Mouse (Mus musculus) stomach, embryonic 14.5 days (tissue): ENCODE results near the gene Ywhae. TPM values are rescaled to one million over a fixed set of nuclear protein-coding genes. Genes with fewer than 3 reads are reported as not detected.
A peak's percentile ranks its signal among the peaks of the same experiment; 100 is the strongest.

Experiments used
- ATAC-seq: fragments of 200-750 bp; cut with Nextera tagmentation; 2 replicates; pipeline ENCODE4 v1.8.0; 2017; ENCODE audit warnings: low read depth, moderate TSS enrichment; ENCODE audit not compliant: insufficient number of reproducible peaks, insufficient read depth, low FRiP score
- H3K27ac ChIP-seq: fragments of 300-500 bp; sonication (generic); 2 replicates; pipeline ENCODE4 v1.5.1; 2014; ENCODE audit warnings: mild to moderate bottlenecking, low read length, moderate library complexity, mixed read lengths
- H3K27me3 ChIP-seq: fragments of 300-500 bp; sonication (generic); 2 replicates; pipeline ENCODE4 v1.6.1; 2014; ENCODE audit warnings: low read length, control low read depth, mixed read lengths; ENCODE audit not compliant: control insufficient read depth, insufficient read depth
- H3K36me3 ChIP-seq: fragments of 300-500 bp; sonication (generic); 2 replicates; pipeline ENCODE4 v1.6.1; 2014; ENCODE audit warnings: mild to moderate bottlenecking, control low read depth, low read length, moderate library complexity, mixed read lengths; ENCODE audit not compliant: control insufficient read depth, insufficient read depth
- H3K4me1 ChIP-seq: fragments of 300-500 bp; sonication (generic); 2 replicates; pipeline ENCODE4 v1.6.1; 2014; ENCODE audit warnings: low read length, control low read depth, mixed read lengths; ENCODE audit not compliant: control insufficient read depth, insufficient read depth
- H3K4me2 ChIP-seq: fragments of 300-500 bp; sonication (generic); replicated peaks from 2 replicates; pipeline ENCODE4 v1.6.1; 2014; ENCODE audit warnings: low read depth, low read length, control low read depth
- H3K4me3 ChIP-seq: fragments of 300-500 bp; sonication (generic); 2 replicates; pipeline ENCODE4 v1.5.1; 2014; ENCODE audit warnings: low read depth, low read length, control low read depth
- H3K9ac ChIP-seq: fragments of 300-500 bp; sonication (generic); replicated peaks from 2 replicates; pipeline ENCODE4 v1.6.1; 2014; ENCODE audit warnings: low read depth, mild to moderate bottlenecking, control low read depth, low read length, moderate library complexity, mixed read lengths
- H3K9me3 ChIP-seq: fragments of 300-500 bp; sonication (generic); 2 replicates; pipeline ENCODE4 v1.6.1; 2016; ENCODE audit warnings: low read depth, low read length, control low read depth; ENCODE audit not compliant: control insufficient read depth
- WGBS: fragments of 180-500 bp; shearing (Covaris S2); extraction: QIAGEN DNeasy Blood & Tissue Kit; methylation state at CpG from one replicate; pipeline ENCODE4 v1.1.7; 2014; 5-methylcytosine and 5-hydroxymethylcytosine counted together
- polyA plus RNA-seq: library from polyadenylated mRNA; unstranded; fragments of >200 nt; fragmentation: Nextera tagmentation; extraction: Ambion mirVana; gene quantifications from 2 replicates; pipeline ENCODE4 v1.2.1, GENCODE M21; 2014

Gene Ywhae
- polyA plus RNA-seq, 1 experiment from 2014 or later: 887 TPM

DNA sequence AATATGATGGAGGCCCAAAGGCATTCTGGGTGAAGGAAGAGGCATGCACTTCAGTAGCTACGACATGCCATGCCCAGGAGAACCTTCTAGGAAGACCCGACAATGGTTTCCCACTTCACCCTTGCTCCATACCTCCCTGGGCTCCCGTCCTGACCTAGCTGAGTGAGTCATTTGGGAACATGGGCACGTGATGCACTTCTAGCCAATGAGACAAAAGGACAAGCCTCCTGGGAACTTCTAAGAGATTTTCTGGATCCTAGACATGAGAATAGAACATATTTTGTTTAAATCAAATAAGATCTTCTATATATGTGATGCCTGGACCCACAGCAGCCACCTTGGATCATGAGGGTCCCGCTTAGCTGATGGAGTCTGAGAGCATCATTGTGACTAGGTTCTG lies 59.9 kb downstream of the Ywhae start:
- H3K27me3 ChIP-seq: peaks cover 3% of the 10 kb centered on the region; the same call in 1 of the 2 replicates
- no peak overlapping the region for H3K4me3 ChIP-seq
- H3K9me3 ChIP-seq: no peaks in the 10 kb centered on the region
- ATAC-seq: no peak
- no peak overlapping the region for H3K4me2 ChIP-seq
- H3K27ac ChIP-seq: no peak overlapping the region
- H3K4me1 ChIP-seq: 0 out of 2 replicates have a peak, but pooled peaks cover 4% of the 10 kb centered on the region
- H3K9ac ChIP-seq: no peak overlapping the region
- H3K36me3 ChIP-seq: no peaks in the 10 kb centered on the region
- 75% methylated on average over 5 of the region's 5 CpGs for WGBS

DNA sequence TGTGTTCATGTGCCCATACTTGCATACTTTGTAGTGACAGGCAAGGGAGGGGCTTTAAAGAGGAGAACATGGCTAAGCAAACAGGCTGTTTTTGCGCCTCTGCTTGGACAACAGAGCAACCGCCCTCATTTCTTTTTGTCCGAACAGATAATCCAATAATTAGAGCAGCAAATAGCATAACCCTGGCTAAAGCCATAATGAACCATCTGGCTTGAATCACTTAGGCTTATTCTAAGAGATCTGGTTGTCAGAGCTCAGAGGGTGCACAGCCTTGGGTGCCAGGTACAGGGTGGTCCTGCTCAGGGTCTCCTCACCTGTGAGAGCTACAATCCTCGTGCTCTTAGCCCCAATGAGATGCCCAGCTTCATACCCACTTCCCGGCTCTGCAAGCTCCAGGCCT lies 60.7 kb downstream of the Ywhae start:
- peaks cover 3% of the 10 kb centered on the region; the same call in 1 of the 2 replicates for H3K27me3 ChIP-seq
- no peak overlapping the region for H3K4me3 ChIP-seq
- H3K9ac ChIP-seq: no peak overlapping the region
- H3K4me2 ChIP-seq: no peak overlapping the region
- 0 out of 2 replicates have a peak, but pooled peaks cover 4% of the 10 kb centered on the region for H3K4me1 ChIP-seq
- ATAC-seq: no peak
- H3K36me3 ChIP-seq: no peaks in the 10 kb centered on the region
- 53% methylated on average over 5 of the region's 5 CpGs for WGBS
- H3K27ac ChIP-seq: no peak overlapping the region
- no peaks in the 10 kb centered on the region for H3K9me3 ChIP-seq

DNA sequence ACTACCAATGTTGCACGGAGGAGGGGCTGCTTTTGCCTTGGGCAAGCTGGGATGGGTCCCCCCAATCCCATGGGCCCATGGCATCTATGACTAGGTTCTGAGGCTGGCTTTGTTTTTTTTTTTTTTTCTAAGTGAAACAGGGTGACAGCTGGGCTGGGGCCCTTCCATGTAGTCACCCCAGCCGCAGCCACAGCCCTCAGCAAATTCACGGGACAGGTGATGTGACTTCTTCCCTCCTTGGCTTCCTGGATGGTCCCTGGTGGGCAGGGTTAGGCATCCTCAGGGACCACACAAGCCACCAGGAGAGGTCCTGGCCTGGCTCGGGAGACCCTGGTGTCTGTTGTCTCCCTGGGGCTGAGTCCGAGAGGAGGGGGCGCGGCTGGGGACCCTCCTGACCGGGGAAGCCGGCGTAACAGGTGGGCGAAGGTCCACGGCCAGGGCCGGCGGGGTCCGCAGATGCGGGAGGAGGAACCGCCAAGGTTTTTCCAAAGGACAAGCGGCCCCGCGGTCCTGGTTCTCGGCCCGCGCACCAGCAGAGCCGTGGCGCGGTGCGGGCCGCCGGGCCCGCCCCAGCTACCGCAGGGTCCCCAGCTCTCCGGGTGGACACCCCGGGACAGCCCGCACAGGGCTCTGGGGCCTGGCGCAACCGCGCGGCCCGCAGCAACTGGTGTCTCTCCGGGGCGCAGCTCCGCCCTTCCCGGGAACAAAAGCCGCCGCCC lies 62.1 kb downstream of the Ywhae start:
- peaks cover 10% of the 10 kb centered on the region; the same call in 1 of the 2 replicates for H3K4me1 ChIP-seq
- peak overlapping the region; percentile 68 for H3K4me2 ChIP-seq
- H3K27ac ChIP-seq: no peak overlapping the region; the same call in 1 of the 2 replicates
- H3K36me3 ChIP-seq: no peaks in the 10 kb centered on the region
- H3K4me3 ChIP-seq: peak overlapping the region; percentile 49
- H3K9me3 ChIP-seq: no peaks in the 10 kb centered on the region
- ATAC-seq: 0 out of 2 replicates have a peak, but pooled peaks have one; percentile 5
- peaks cover 3% of the 10 kb centered on the region; the same call in 1 of the 2 replicates for H3K27me3 ChIP-seq
- peak overlapping the region; percentile 57 for H3K9ac ChIP-seq
- WGBS: 6% methylated on average over 45 of the region's 45 CpGs

DNA sequence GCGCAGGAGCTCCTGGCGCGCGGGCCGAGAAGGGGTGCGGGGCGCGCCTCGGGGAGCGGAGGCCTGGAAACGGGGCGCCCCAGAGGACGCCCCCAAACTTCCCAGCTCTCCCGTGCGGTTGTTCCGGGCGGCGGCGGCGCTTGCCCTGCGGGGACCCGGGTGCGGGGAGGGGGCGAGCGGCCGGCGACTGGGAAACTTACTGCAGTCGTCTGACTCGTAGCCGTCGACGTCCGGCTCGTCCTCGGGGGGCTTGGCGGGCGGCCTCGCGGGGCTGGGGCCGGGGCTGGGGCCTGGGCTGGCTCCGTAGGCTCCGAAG lies 62.6 kb downstream of the Ywhae start:
- H3K4me3 ChIP-seq: peak overlapping the region; percentile 49

DNA sequence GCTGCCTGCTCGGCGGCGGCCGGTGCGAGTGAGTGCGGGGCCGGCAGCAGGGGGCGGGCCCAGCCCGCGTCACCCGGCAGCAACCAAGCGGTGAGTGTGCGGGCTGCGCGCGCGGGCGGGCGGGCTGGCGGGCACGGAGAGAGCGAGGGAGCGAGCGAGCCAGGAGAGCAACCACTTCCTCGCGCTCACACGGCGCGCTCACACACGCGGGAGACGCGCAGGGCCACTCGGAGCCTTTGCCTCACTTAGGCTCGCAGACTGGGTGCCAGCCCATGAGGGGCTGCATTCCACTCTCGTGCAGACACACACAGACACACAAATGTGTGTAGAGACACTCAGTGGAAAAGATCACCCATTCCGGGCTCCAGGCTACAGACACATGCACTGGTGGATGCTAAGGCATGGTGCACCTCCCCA lies 63.4 kb downstream of the Ywhae start, which contains the start of gene Doc2b:
TSS of gene Doc2b (minus strand) at position 21 of the 417 bp plus-strand sequence.
- 4% methylated on average over 35 of the region's 37 CpGs for WGBS
- peak; percentile 30 for ATAC-seq
- peaks cover 3% of the 10 kb centered on the region; the same call in 1 of the 2 replicates for H3K27me3 ChIP-seq

More for the DNA sequence above, 62.6 kb downstream of the Ywhae start:
- peaks cover 3% of the 10 kb centered on the region; the same call in 1 of the 2 replicates for H3K27me3 ChIP-seq
- 2% methylated on average over 28 of the region's 42 CpGs for WGBS
- H3K36me3 ChIP-seq: no peaks in the 10 kb centered on the region
- H3K9ac ChIP-seq: peak overlapping the region; percentile 57
- H3K27ac ChIP-seq: no peak overlapping the region; the same call in 1 of the 2 replicates
- peak overlapping the region; percentile 68 for H3K4me2 ChIP-seq
- no peak for ATAC-seq
- no peaks in the 10 kb centered on the region for H3K9me3 ChIP-seq
- H3K4me1 ChIP-seq: peaks cover 11% of the 10 kb centered on the region; the same call in 1 of the 2 replicates

DNA sequence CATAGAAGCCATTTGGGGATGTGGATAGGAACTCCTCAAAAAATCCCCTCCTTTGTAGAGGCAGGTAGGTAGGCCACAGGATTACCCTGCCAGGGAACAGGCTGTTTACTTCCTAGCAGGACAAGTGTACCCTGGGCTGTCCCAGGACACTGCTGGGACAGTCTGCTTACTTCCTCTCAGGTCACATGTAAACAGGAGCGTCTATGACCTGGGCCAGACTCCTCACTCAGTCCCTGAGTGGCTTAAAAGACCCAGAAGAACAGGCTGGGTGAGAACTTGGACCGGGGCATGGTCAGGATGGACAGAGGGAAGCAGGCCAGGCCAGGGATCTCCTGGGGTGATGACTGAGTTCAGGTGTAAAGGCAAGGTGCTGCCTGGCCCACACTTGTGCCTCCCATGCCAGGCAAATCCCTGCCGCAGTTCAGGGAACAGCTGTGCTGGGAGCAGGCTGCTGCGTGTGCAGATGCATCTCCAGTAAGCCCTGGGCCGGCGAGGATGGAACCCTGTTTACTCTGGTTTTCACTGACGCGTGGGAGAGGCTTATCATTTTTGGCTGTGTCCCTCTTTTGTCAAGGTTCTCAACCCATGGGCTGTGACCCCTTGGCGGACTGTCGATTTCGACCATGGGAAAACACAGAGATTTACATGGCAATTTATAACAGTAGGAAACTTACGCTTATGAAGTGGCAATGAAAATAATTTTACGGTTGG lies 64.0 kb downstream of the Ywhae start:
- no peak for ATAC-seq
- H3K4me2 ChIP-seq: 0 out of 2 replicates have a peak overlapping the region, but pooled peaks have one; percentile 68
- H3K4me1 ChIP-seq: peaks cover 11% of the 10 kb centered on the region; the same call in 1 of the 2 replicates
- no peaks in the 10 kb centered on the region for H3K9me3 ChIP-seq
- H3K27me3 ChIP-seq: peaks cover 3% of the 10 kb centered on the region; the same call in 1 of the 2 replicates
- no peaks in the 10 kb centered on the region for H3K36me3 ChIP-seq
- 58% methylated on average over 13 of the region's 13 CpGs for WGBS
- no peak overlapping the region for H3K4me3 ChIP-seq
- H3K9ac ChIP-seq: no peak overlapping the region
- no peak overlapping the region for H3K27ac ChIP-seq

More for the DNA sequence above, 63.4 kb downstream of the Ywhae start, which contains the start of gene Doc2b:
- no peaks in the 10 kb centered on the region for H3K9me3 ChIP-seq
- H3K27ac ChIP-seq: no peak within 1 kb of the TSS; the same call in 1 of the 2 replicates
- no peaks in the 10 kb centered on the region for H3K36me3 ChIP-seq
- H3K4me1 ChIP-seq: peaks cover 11% of the 10 kb centered on the region; the same call in 1 of the 2 replicates
- peak within 1 kb of the TSS; percentile 57 for H3K9ac ChIP-seq
- peak within 1 kb of the TSS; percentile 68 for H3K4me2 ChIP-seq
- H3K4me3 ChIP-seq: peak within 1 kb of the TSS; percentile 49

- Histone ChIP-seq H3K27me3 (no peaks in the 10 kb centered on the region), H3K36me3 (no peaks in the 10 kb centered on the region), H3K4me3 (no peak overlapping the region), H3K4me2 (no peak overlapping the region), H3K9me3 (no peaks in the 10 kb centered on the region), H3K9ac (no peak overlapping the region), H3K4me1 (peaks cover 8% of the 10 kb centered on the region; the same call in 1 of the 2 replicates), H3K27ac (no peak overlapping the region)
- 80% methylated on average over 4 of the region's 4 CpGs for WGBS
- ATAC-seq: no peak
These were observed 68.7 kb downstream of the Ywhae start for GRCm38 (mm10) chr11:75801369-75801768.

DNA sequence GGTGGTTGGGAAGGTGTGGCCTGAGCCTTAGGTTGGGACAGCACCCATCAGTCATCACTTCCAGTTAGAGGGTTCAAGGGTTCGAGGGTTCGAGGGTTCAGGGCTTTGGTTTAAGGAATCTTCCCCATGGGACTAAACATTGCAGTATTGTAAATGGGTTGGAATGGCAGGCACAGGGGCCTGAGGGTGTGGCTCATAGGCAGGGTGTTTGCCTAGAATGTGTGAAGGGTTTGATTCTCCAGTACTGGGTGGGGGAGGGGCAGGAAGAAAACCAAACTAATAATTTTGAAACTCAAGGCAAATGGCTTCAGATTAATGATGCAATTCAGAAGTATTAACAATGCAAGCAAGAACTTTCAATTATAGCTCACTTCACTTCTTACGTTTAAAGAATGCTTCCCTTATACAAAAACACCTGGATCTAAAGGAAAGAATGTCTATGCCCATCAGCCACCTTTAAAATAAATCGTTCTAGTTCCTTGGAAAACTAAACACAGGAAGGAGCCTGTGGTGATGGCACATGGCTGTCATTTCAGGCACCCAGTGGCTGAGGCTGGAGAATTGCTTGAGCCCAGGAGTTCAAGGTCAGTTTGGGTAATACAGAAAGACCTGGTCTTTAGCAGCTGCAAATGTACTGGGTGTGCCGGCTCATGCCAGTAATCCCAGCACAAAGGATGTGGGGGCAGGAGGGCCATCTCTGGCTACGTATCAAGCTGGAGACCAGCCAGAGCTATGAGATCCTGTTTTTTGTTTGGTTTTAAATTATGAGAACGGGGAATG lies 69.3 kb downstream of the Ywhae start:
- H3K9ac ChIP-seq: no peak overlapping the region
- H3K4me3 ChIP-seq: no peak overlapping the region
- H3K36me3 ChIP-seq: no peaks in the 10 kb centered on the region
- no peaks in the 10 kb centered on the region for H3K27me3 ChIP-seq
- no peak overlapping the region for H3K27ac ChIP-seq
- no peak for ATAC-seq
- H3K4me2 ChIP-seq: no peak overlapping the region
- WGBS: 63% methylated on average over 7 of the region's 7 CpGs
- no peaks in the 10 kb centered on the region for H3K9me3 ChIP-seq
- H3K4me1 ChIP-seq: peaks cover 8% of the 10 kb centered on the region; the same call in 1 of the 2 replicates
